Mouse (Mus musculus) neural tube, embryonic 12.5 days (tissue): ENCODE measurements around the gene Mbnl1. TPM values are rescaled to one million over a fixed set of nuclear protein-coding genes. Genes with fewer than 3 reads are reported as not detected.

Experiments used
- ATAC-seq: fragments of 200-750 bp; cut with Nextera tagmentation; 2 replicates; pipeline ENCODE4 v1.8.0; 2017; ENCODE audit warnings: low read depth, mild to moderate bottlenecking, moderate TSS enrichment, moderate library complexity; ENCODE audit not compliant: low FRiP score
- H3K27ac ChIP-seq: fragments of 300-500 bp; sonication (generic); 2 replicates; pipeline ENCODE4 v1.5.1; 2016
- H3K27me3 ChIP-seq: fragments of 300-500 bp; sonication (generic); replicated peaks from 2 replicates; pipeline ENCODE4 v1.6.1; 2016; ENCODE audit warnings: mild to moderate bottlenecking
- H3K36me3 ChIP-seq: fragments of 300-500 bp; sonication (generic); 2 replicates; pipeline ENCODE4 v1.6.1; 2016; ENCODE audit warnings: mild to moderate bottlenecking
- H3K4me1 ChIP-seq: fragments of 300-500 bp; sonication (generic); 2 replicates; pipeline ENCODE4 v1.6.1; 2016
- H3K4me2 ChIP-seq: fragments of 300-500 bp; sonication (generic); replicated peaks from 2 replicates; pipeline ENCODE4 v1.6.1; 2016; ENCODE audit warnings: mild to moderate bottlenecking
- H3K4me3 ChIP-seq: fragments of 300-500 bp; sonication (generic); 2 replicates; pipeline ENCODE4 v1.5.1; 2016
- H3K9ac ChIP-seq: fragments of 300-500 bp; sonication (generic); 2 replicates; pipeline ENCODE4 v1.6.1; 2016; ENCODE audit warnings: mild to moderate bottlenecking
- H3K9me3 ChIP-seq: fragments of 300-500 bp; sonication (generic); 2 replicates; pipeline ENCODE4 v1.6.1; 2016; ENCODE audit warnings: mild to moderate bottlenecking
- WGBS: fragments of 180-500 bp; shearing (Covaris S2); methylation state at CpG from one replicate; pipeline ENCODE4 v1.1.7; 2016; 5-methylcytosine and 5-hydroxymethylcytosine counted together
- polyA plus RNA-seq: library from polyadenylated mRNA; unstranded; fragments of >200 nt; fragmentation: Nextera tagmentation; extraction: Ambion mirVana; gene quantifications from 2 replicates; pipeline ENCODE4 v1.2.1, GENCODE M21; 2016

The Mbnl1 gene
- polyA plus RNA-seq, 1 experiment from 2014 or later = 45.6 TPM

DNA sequence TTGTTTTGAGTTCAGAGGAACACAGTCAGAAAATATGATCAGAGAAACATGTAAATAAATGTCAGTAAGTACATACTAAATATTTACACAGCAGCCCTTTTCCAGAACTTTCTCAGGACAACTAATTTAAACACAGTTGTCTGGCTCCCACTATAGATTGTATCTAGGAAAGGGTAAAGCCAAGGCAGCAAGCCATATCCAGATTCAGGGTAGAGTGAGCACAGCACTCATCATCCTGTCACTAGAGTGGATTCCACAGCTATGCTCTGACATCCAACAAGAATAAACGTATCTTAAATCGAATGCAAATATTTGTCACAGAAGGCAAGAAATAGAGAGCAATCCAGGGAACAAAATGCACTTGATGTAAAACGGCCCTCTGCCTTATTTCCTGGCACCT lies 165.9 kb downstream of the Mbnl1 start:
- H3K9me3 ChIP-seq = no peaks in the 10 kb centered on the region
- ATAC-seq = no peak
- no peak overlapping the region for H3K27ac ChIP-seq
- no peak overlapping the region for H3K4me3 ChIP-seq
- no peak overlapping the region for H3K9ac ChIP-seq
- 83% methylated on average over 3 of the region's 3 CpGs for WGBS
- H3K4me2 ChIP-seq = no peak overlapping the region
- no peaks in the 10 kb centered on the region for H3K27me3 ChIP-seq
- no peaks in the 10 kb centered on the region for H3K4me1 ChIP-seq
- no peaks in the 10 kb centered on the region for H3K36me3 ChIP-seq

DNA sequence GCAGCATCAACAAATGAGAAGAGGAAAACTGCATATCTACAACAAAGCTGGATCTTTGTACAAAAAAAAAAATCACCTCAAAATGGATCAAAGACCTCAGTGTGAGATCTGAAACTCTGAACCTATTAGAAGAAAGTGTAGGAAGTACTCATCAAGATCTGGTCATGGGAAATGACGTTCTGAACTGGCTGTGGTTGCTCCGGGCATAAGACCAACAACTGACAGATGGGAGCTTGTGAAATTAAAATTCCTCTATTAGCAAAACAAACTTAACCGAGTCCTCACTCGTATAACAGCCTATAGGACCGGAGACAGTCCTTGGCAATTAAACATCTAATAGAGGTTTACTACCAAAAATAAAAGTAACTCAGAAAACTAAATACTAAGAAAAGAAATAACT lies 166.5 kb downstream of the Mbnl1 start:
- no peak for ATAC-seq
- H3K9me3 ChIP-seq = no peaks in the 10 kb centered on the region
- H3K27ac ChIP-seq = no peak overlapping the region
- no peak overlapping the region for H3K9ac ChIP-seq
- 79% methylated on average over 5 of the region's 5 CpGs for WGBS
- H3K4me1 ChIP-seq = no peaks in the 10 kb centered on the region
- H3K4me3 ChIP-seq = no peak overlapping the region
- no peaks in the 10 kb centered on the region for H3K36me3 ChIP-seq
- H3K4me2 ChIP-seq = no peak overlapping the region
- H3K27me3 ChIP-seq = no peaks in the 10 kb centered on the region

DNA sequence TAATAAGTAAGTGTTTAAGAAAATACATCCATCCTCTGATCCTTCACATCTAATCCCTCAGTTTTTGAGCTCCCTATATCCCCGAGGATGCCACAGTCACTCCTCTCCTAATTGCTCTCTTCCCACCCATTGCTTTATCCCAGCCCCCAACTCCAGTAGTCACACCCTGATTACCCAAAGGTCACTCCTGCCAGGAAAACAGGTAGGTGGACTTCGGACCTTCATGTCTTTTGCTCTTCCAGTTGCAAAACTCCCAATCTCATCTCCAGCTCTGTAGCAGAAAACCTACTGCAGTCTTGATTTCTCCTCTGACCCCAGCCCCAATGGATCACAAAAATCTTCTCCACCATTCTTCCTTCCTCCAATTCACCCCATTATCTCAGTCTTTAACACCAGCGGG lies 169.6 kb downstream of the Mbnl1 start:
- no peak overlapping the region for H3K4me2 ChIP-seq
- ATAC-seq = no peak
- no peak overlapping the region for H3K27ac ChIP-seq
- no peak overlapping the region for H3K4me3 ChIP-seq
- no peaks in the 10 kb centered on the region for H3K27me3 ChIP-seq
- no peak overlapping the region for H3K9ac ChIP-seq
- no peaks in the 10 kb centered on the region for H3K36me3 ChIP-seq
- no peaks in the 10 kb centered on the region for H3K9me3 ChIP-seq
- WGBS = 76% methylated on average over 3 of the region's 3 CpGs
- no peaks in the 10 kb centered on the region for H3K4me1 ChIP-seq

DNA sequence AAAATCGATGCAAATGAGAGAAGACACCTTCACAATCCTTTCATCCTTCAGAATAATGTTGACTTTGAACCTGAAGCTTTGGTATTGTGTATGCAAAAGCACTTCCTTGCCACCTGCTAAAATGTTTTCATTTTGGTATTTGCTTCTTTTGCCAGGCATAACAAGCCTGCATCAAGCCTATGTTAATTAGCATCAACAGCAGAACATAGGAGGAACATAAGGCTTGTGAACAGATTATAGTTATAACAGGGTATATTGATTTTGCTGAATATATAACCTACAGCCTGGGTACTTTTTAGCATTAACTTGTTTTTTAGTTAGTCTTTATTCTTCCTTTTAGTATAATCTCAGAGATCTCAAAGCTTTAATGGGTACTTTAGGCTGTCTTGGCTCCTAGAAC lies 172.9 kb downstream of the Mbnl1 start:
- Histone ChIP-seq H3K4me1 (no peaks in the 10 kb centered on the region), H3K36me3 (no peaks in the 10 kb centered on the region), H3K27me3 (no peaks in the 10 kb centered on the region), H3K9me3 (no peaks in the 10 kb centered on the region), H3K27ac (no peak overlapping the region), H3K4me3 (no peak overlapping the region), H3K4me2 (no peak overlapping the region), H3K9ac (no peak overlapping the region)
- ATAC-seq = no peak
- WGBS = 92% methylated on average over 1 of the region's 1 CpGs

DNA sequence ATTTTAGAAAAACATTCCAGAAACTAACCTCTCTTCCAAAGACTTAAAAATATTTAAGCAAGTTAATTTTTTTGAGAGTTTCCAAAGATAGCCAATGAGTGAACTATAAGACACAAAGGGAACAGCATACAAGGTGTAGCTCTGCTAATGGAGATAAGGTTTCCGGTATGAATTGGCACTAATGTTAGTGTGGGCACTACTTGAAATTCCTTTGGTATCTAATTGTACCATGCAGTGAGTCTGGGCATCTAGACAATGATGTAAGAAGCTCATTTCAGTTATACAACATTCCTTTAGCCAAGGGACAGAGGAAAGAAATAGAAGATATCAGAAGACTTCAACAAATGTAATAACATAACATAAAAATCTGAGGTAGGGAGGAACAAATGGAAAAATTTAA lies 175.7 kb downstream of the Mbnl1 start:
- WGBS = 96% methylated on average over 1 of the region's 1 CpGs

DNA sequence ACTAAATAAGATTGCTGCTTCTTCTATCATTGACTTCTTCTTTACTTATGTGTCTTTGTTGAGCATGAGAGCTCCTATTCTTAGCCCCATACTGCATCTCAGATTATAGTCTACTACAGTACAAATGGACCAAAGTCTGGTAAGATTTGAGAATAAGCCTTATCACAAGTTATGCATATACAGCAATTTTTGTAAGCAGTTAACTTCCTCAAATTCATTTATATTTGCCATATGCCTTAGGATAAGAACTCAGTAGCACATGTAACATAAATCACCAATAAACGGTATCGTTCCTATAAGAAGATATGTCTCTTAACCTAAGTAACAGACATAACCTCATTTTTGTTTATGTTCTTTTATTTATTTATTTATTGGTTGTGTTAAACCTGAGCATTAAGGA lies 188.1 kb downstream of the Mbnl1 start:
- H3K4me2 ChIP-seq = no peak overlapping the region
- no peaks in the 10 kb centered on the region for H3K27me3 ChIP-seq
- no peak overlapping the region for H3K9ac ChIP-seq
- WGBS = 95% methylated on average over 2 of the region's 2 CpGs
- H3K4me3 ChIP-seq = no peak overlapping the region
- no peak overlapping the region for H3K27ac ChIP-seq
- no peaks in the 10 kb centered on the region for H3K4me1 ChIP-seq
- H3K9me3 ChIP-seq = no peaks in the 10 kb centered on the region
- H3K36me3 ChIP-seq = no peaks in the 10 kb centered on the region
- no peak for ATAC-seq

More for the DNA sequence above, 175.7 kb downstream of the Mbnl1 start:
- no peak overlapping the region for H3K4me2 ChIP-seq
- ATAC-seq = no peak
- H3K4me3 ChIP-seq = no peak overlapping the region
- no peaks in the 10 kb centered on the region for H3K27me3 ChIP-seq
- no peak overlapping the region for H3K27ac ChIP-seq
- no peak overlapping the region for H3K9ac ChIP-seq
- no peaks in the 10 kb centered on the region for H3K9me3 ChIP-seq
- H3K4me1 ChIP-seq = no peaks in the 10 kb centered on the region
- no peaks in the 10 kb centered on the region for H3K36me3 ChIP-seq
